Mouse (Mus musculus) kidney, adult 2 months (tissue): Measurements from ENCODE around the gene Plcb1. TPM values are rescaled to one million over a fixed set of nuclear protein-coding genes. Genes with fewer than 3 reads are reported as not detected.

ENCODE experiments used
- DNase-seq: peaks from one replicate; pipeline ENCODE4 v3.0.0; 2021
- H3K27ac ChIP-seq: fragments of 200-500 bp; 2 replicates; pipeline ENCODE4 v1.5.1; 2012; ENCODE audit warnings: low read depth, low read length, control low read depth, inconsistent platforms; ENCODE audit not compliant: insufficient read depth
- H3K27me3 ChIP-seq: fragments of 200-500 bp; replicated peaks from 2 replicates; pipeline ENCODE4 v1.6.1; 2012; ENCODE audit warnings: mild to moderate bottlenecking, moderate library complexity, low read length, inconsistent platforms; ENCODE audit not compliant: control insufficient read depth, insufficient read depth
- H3K36me3 ChIP-seq: fragments of 200-500 bp; 2 replicates; pipeline ENCODE4 v1.6.1; 2012; ENCODE audit warnings: mild to moderate bottlenecking, moderate library complexity, low read length, inconsistent platforms; ENCODE audit not compliant: control insufficient read depth, insufficient read depth
- H3K4me1 ChIP-seq: fragments of 200-500 bp; 2 replicates; pipeline ENCODE4 v1.6.1; 2011; ENCODE audit warnings: low read length; ENCODE audit not compliant: control insufficient read depth, insufficient read depth
- H3K4me3 ChIP-seq: fragments of 200-500 bp; 2 replicates; pipeline ENCODE4 v1.5.1; 2011; ENCODE audit warnings: mild to moderate bottlenecking, low read depth, low read length, control low read depth; ENCODE audit not compliant: insufficient read depth
- CTCF ChIP-seq: fragments of 200-500 bp; conservative IDR thresholded peaks from 2 replicates; pipeline ENCODE4 v1.5.1; 2011; ENCODE audit warnings: low read depth, mild to moderate bottlenecking, control low read depth, low read length, moderate library complexity, mixed read lengths; ENCODE audit not compliant: insufficient read depth, insufficient read length
- POLR2A ChIP-seq: fragments of 200-500 bp; IDR thresholded peaks from one replicate; pipeline ENCODE4 v1.6.1; 2011; ENCODE audit warnings: low read depth, low read length, control low read depth
- WGBS: fragments of 180-500 bp; shearing (Covaris S2); methylation state at CpG from one replicate; pipeline ENCODE4 v1.1.7; 2018; 5-methylcytosine and 5-hydroxymethylcytosine counted together
- polyA plus RNA-seq: library from polyadenylated mRNA; depleted of rRNA; stranded (reverse); fragments of >200 nt; gene quantifications from 2 replicates; pipeline ENCODE4 v1.2.3, GENCODE M21; 2012

Plcb1 gene
- polyA plus RNA-seq, 1 experiment, result 5.0 TPM

GRCm38 (mm10) chr2:134974711-134975110, 188.8 kb downstream of the Plcb1 start:
- Histone ChIP-seq H3K4me1 (peaks cover 3% of the 10 kb centered on the region; the same call in 1 of the 2 replicates), H3K27me3 (no peaks in the 10 kb centered on the region), H3K36me3 (no peaks in the 10 kb centered on the region), H3K4me3 (no peak overlapping the region), H3K27ac (peak overlapping the region; percentile 38; the same call in 1 of the 2 replicates)
- TF ChIP-seq CTCF (no peak), POLR2A (no peak)
- WGBS, result 52% methylated on average over 6 of the region's 6 CpGs
- no peak for DNase-seq

GRCm38 (mm10) chr2:134976796-134977330, 191.0 kb downstream of the Plcb1 start:
- no peak overlapping the region for H3K4me3 ChIP-seq
- H3K36me3 ChIP-seq, result no peaks in the 10 kb centered on the region
- 65% methylated on average over 3 of the region's 3 CpGs for WGBS
- no peak overlapping the region for H3K27ac ChIP-seq
- TF ChIP-seq POLR2A (no peak), CTCF (no peak)
- peaks cover 3% of the 10 kb centered on the region; the same call in 1 of the 2 replicates for H3K4me1 ChIP-seq
- H3K27me3 ChIP-seq, result no peaks in the 10 kb centered on the region
- DNase-seq, result peak; percentile 81

- Histone ChIP-seq H3K4me3 (no peak overlapping the region), H3K4me1 (peaks cover 3% of the 10 kb centered on the region; the same call in 1 of the 2 replicates), H3K27me3 (no peaks in the 10 kb centered on the region), H3K36me3 (no peaks in the 10 kb centered on the region), H3K27ac (no peak overlapping the region)
- no peak for TF ChIP-seq CTCF
- no peak for TF ChIP-seq POLR2A
- DNase-seq, result peak; percentile 39
- 58% methylated on average over 1 of the region's 1 CpGs for WGBS
Measured at GRCm38 (mm10) chr2:134977641-134978040, 191.8 kb downstream of the Plcb1 start.

GRCm38 (mm10) chr2:134981394-134981793, 195.5 kb downstream of the Plcb1 start:
- H3K27me3 ChIP-seq, result no peaks in the 10 kb centered on the region
- TF ChIP-seq CTCF, result no peak
- no peak for DNase-seq
- no peaks in the 10 kb centered on the region for H3K4me1 ChIP-seq
- H3K4me3 ChIP-seq, result no peak overlapping the region
- H3K36me3 ChIP-seq, result no peaks in the 10 kb centered on the region
- no peak overlapping the region for H3K27ac ChIP-seq

GRCm38 (mm10) chr2:134984884-134985283, 199.0 kb downstream of the Plcb1 start:
- TF ChIP-seq CTCF, result no peak
- TF ChIP-seq POLR2A, result no peak
- Histone ChIP-seq H3K27ac (no peak overlapping the region), H3K36me3 (no peaks in the 10 kb centered on the region), H3K27me3 (no peaks in the 10 kb centered on the region), H3K4me1 (no peaks in the 10 kb centered on the region), H3K4me3 (no peak overlapping the region)
- 86% methylated on average over 3 of the region's 3 CpGs for WGBS
- DNase-seq, result no peak

- no peaks in the 10 kb centered on the region for H3K27me3 ChIP-seq
- TF ChIP-seq CTCF (no peak), POLR2A (no peak)
- WGBS, result 91% methylated on average over 5 of the region's 5 CpGs
- no peak overlapping the region for H3K4me3 ChIP-seq
- H3K36me3 ChIP-seq, result no peaks in the 10 kb centered on the region
- DNase-seq, result no peak
- no peak overlapping the region for H3K27ac ChIP-seq
- no peaks in the 10 kb centered on the region for H3K4me1 ChIP-seq
Measured at GRCm38 (mm10) chr2:134987978-134988377, 202.1 kb downstream of the Plcb1 start.

- DNase-seq, result no peak
- no peaks in the 10 kb centered on the region for H3K27me3 ChIP-seq
- 76% methylated on average over 9 of the region's 9 CpGs for WGBS
- TF ChIP-seq POLR2A, result no peak
- no peak for TF ChIP-seq CTCF
- H3K27ac ChIP-seq, result no peak overlapping the region
- H3K4me1 ChIP-seq, result no peaks in the 10 kb centered on the region
- no peaks in the 10 kb centered on the region for H3K36me3 ChIP-seq
- no peak overlapping the region for H3K4me3 ChIP-seq
Measured at GRCm38 (mm10) chr2:134989650-134990292, 203.9 kb downstream of the Plcb1 start.
